Mouse (Mus musculus): ENCODE data around the gene 1700025G04Rik. TPM values are rescaled to one million over a fixed set of nuclear protein-coding genes. Genes with fewer than 3 reads are reported as not detected.
"Not testable (repeated sequence)": the region's sequence is repeated elsewhere in the genome, so short reads cannot be mapped to it uniquely, and the experiment has no call there.

The 1700025G04Rik gene
- polyA plus RNA-seq, 1 experiment, result 2.2 TPM

- no peaks in the 10 kb centered on the region for H3K4me1 ChIP-seq (ENCODE audit: control insufficient read depth, insufficient read depth, low read length)
- H3K27ac ChIP-seq (ENCODE audit: insufficient read depth, low read depth, low read length), result no peak overlapping the region
- no peak for DNase-seq
- TF ChIP-seq POLR2A (IDR thresholded peaks at IDR 0.05; ENCODE audit: low read depth, low read length) (no peak), CTCF (conservative IDR thresholded peaks at IDR 0.05; ENCODE audit: insufficient read depth, insufficient read length, low read depth, low read length) (no peak)
- H3K27me3 ChIP-seq (replicated peaks; ENCODE audit: control insufficient read depth, insufficient read depth, low read length), result no peaks in the 10 kb centered on the region
- WGBS, result 86% methylated on average over 16 of the region's 16 CpGs
- peaks cover 14% of the 10 kb centered on the region for H3K36me3 ChIP-seq (ENCODE audit: control insufficient read depth, insufficient read depth, low read length)
- no peak overlapping the region for H3K4me3 ChIP-seq (ENCODE audit: insufficient read depth, low read depth, low read length)
These were observed 278.5 kb downstream of the 1700025G04Rik start for GRCm38 (mm10) chr1:151811456-151811855.

- no peak overlapping the region for H3K4me3 ChIP-seq (ENCODE audit: insufficient read depth, low read depth, low read length)
- TF ChIP-seq POLR2A (IDR thresholded peaks at IDR 0.05; ENCODE audit: low read depth, low read length), result no peak
- TF ChIP-seq CTCF (conservative IDR thresholded peaks at IDR 0.05; ENCODE audit: insufficient read depth, insufficient read length, low read depth, low read length), result no peak
- H3K27me3 ChIP-seq (replicated peaks; ENCODE audit: control insufficient read depth, insufficient read depth, low read length), result no peaks in the 10 kb centered on the region
- H3K27ac ChIP-seq (ENCODE audit: insufficient read depth, low read depth, low read length), result no peak overlapping the region
- H3K4me1 ChIP-seq (ENCODE audit: control insufficient read depth, insufficient read depth, low read length), result no peaks in the 10 kb centered on the region
- peaks cover 15% of the 10 kb centered on the region for H3K36me3 ChIP-seq (ENCODE audit: control insufficient read depth, insufficient read depth, low read length)
- 79% methylated on average over 7 of the region's 7 CpGs for WGBS
- DNase-seq, result no peak
These were observed 279.1 kb downstream of the 1700025G04Rik start for GRCm38 (mm10) chr1:151810628-151811421.

DNA sequence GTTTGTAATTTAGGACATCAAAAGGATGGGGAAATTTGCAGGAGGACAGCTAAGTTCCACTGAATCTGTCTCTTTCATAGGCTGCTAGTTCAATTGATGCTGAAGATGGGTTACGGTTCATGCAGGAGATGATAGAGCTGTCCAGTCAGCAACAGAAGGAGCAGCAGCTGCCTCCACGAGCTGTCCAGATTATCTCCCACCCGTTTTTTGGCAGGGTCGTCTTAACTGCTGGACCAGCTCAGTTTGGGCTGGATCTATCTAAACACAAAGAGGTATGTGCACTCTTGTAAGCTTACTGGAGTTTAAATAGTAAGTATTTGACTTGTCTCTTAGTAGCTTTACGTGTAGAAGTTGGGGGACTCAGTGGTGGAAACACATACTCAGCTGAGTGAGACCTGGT lies 282.6 kb downstream of the 1700025G04Rik start:
- TF ChIP-seq CTCF (conservative IDR thresholded peaks at IDR 0.05; ENCODE audit: insufficient read depth, insufficient read length, low read depth, low read length) (no peak), POLR2A (IDR thresholded peaks at IDR 0.05; ENCODE audit: low read depth, low read length) (no peak)
- no peaks in the 10 kb centered on the region for H3K4me1 ChIP-seq (ENCODE audit: control insufficient read depth, insufficient read depth, low read length)
- DNase-seq, result no peak
- no peak overlapping the region for H3K27ac ChIP-seq (ENCODE audit: insufficient read depth, low read depth, low read length)
- 84% methylated on average over 5 of the region's 5 CpGs for WGBS
- no peak overlapping the region for H3K4me3 ChIP-seq (ENCODE audit: insufficient read depth, low read depth, low read length)
- no peaks in the 10 kb centered on the region for H3K27me3 ChIP-seq (replicated peaks; ENCODE audit: control insufficient read depth, insufficient read depth, low read length)
- peaks cover 21% of the 10 kb centered on the region for H3K36me3 ChIP-seq (ENCODE audit: control insufficient read depth, insufficient read depth, low read length)

DNA sequence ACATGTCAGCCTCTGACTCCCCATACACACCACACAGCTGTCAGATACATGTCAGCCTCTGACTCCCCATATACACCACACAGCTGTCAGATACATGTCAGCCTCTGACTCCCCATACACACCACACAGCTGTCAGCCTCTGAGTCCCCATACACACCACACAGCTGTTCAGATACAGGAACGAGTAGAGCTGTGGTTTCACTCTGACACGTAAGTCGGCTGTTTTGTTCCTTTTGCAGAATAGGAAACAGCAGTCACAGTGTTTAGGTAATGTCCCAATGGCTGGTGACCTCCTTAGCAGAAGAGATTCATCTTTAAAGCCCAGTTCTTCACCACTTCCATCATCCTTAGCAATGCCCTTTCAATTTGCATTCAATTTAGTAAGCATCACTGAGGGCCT lies 287.1 kb downstream of the 1700025G04Rik start:
- not testable (repeated sequence) for H3K4me1 ChIP-seq (ENCODE audit: control insufficient read depth, insufficient read depth, low read length); DNase-seq; H3K4me3 ChIP-seq (ENCODE audit: insufficient read depth, low read depth, low read length); H3K27ac ChIP-seq (ENCODE audit: insufficient read depth, low read depth, low read length); H3K27me3 ChIP-seq (replicated peaks; ENCODE audit: control insufficient read depth, insufficient read depth, low read length)
- peaks cover 11% of the 10 kb centered on the region for H3K36me3 ChIP-seq (ENCODE audit: control insufficient read depth, insufficient read depth, low read length)
- WGBS, result 75% methylated on average over 3 of the region's 3 CpGs
